Mouse (Mus musculus) heart, postnatal 0 days (tissue): ENCODE results near the gene Nme6.
A peak's percentile ranks its signal among the peaks of the same experiment; 100 is the strongest.

ENCODE experiments used
- CTCF ChIP-seq: IDR thresholded peaks from 2 replicates; pipeline ENCODE4 v1.5.1; 2016; ENCODE audit warnings: antibody characterized with exemption, control low read depth, low read depth
- EP300 ChIP-seq: IDR thresholded peaks from 2 replicates; pipeline ENCODE4 v1.6.1; 2016; ENCODE audit warnings: antibody characterized with exemption, low read depth

GRCm38 (mm10) chr9:109862397-109863044, 30.0 kb downstream of the Nme6 start:
- TF ChIP-seq CTCF (peak; percentile 89), EP300 (no peak)
